Mouse (Mus musculus): Measurements from ENCODE around the gene Sap30bp. TPM values are rescaled to one million over a fixed set of nuclear protein-coding genes. Genes with fewer than 3 reads are reported as not detected.
A peak's percentile ranks its signal among the peaks of the same experiment; 100 is the strongest.

The Sap30bp gene
- polyA plus RNA-seq, 1 experiment from 2014 or later = 23.5 TPM

DNA sequence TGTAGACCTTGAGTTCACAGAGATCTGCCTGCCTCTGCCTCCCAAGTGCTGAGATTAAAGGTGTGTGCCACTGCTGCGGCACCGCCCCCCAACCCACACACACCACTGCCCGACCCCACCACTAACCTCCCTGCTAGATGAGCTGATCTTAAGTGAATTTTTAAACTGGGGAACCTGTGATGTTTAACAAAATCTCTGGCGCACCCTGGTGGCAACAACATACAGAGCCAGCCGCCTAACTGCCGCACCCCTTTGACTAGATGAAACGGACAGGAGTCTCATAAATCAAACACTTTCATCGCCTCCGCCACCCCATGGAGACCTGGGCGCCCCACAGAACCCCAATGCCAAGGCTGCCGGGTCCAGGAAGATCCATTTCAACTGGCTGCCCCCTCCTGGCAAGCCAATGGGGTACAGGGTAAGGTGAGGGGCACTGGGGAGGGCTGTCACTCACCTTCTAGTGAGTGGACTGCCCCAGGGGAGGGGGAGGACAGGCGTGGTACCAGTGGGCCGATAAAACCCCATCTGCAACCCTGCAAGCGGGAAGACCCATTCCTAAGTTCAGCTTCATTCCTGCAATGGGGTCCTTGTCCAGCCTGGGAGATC, 66.6 kb downstream of the Sap30bp start:
- Histone ChIP-seq H3K9me3 (replicated peaks; ENCODE audit: control insufficient read depth, low read length) (no peaks in the 10 kb centered on the region; the same call in 1 of the 2 replicates), H3K27ac (ENCODE audit: low read length) (no peak overlapping the region), H3K27me3 (ENCODE audit: control insufficient read depth, insufficient read depth, low read length) (no peaks in the 10 kb centered on the region), H3K9ac (ENCODE audit: low read length) (0 out of 2 replicates have a peak overlapping the region, but pooled peaks have one; percentile 44), H3K4me1 (ENCODE audit: control insufficient read depth, insufficient read depth, low read length) (peaks cover 8% of the 10 kb centered on the region; the same call in 1 of the 2 replicates), H3K4me3 (ENCODE audit: low read length) (no peak overlapping the region), H3K36me3 (ENCODE audit: control insufficient read depth, insufficient read depth) (no peaks in the 10 kb centered on the region), H3K4me2 (ENCODE audit: low read depth, low read length) (peak overlapping the region; percentile 40; the same call in 1 of the 2 replicates)
- 11% methylated on average over 14 of the region's 14 CpGs for WGBS
- ATAC-seq (replicated peaks; ENCODE audit: extremely low read depth, insufficient read depth, low FRiP score) = 0 out of 2 replicates have a peak, but pooled peaks have one; percentile 23

DNA sequence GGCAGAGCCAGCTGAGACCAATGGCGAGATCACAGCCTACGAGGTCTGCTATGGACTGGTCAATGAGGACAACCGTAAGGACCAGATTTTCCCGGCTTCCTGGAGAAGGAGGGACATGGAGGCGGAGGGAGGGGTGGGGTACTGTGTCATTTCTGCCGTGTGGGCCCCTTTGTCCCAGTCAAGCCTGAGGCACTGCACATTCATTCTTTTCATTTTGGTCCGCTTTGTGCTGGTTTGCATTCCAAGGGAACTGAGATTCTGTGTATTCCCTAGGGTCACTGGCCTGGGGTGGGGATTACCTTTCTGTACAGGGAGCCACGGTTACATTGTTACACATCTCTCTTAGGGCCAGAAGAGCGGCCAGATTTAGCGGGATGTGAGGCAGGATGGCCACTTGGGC, 67.5 kb downstream of the Sap30bp start:
- Histone ChIP-seq H3K9ac (ENCODE audit: low read length) (no peak overlapping the region), H3K27me3 (ENCODE audit: control insufficient read depth, insufficient read depth, low read length) (no peaks in the 10 kb centered on the region), H3K4me1 (ENCODE audit: control insufficient read depth, insufficient read depth, low read length) (peaks cover 14% of the 10 kb centered on the region), H3K4me2 (ENCODE audit: low read depth, low read length) (no peak overlapping the region), H3K4me3 (ENCODE audit: low read length) (no peak overlapping the region), H3K27ac (ENCODE audit: low read length) (no peak overlapping the region), H3K36me3 (ENCODE audit: control insufficient read depth, insufficient read depth) (no peaks in the 10 kb centered on the region), H3K9me3 (replicated peaks; ENCODE audit: control insufficient read depth, low read length) (no peaks in the 10 kb centered on the region; the same call in 1 of the 2 replicates)
- WGBS = 65% methylated on average over 10 of the region's 10 CpGs
- ATAC-seq (replicated peaks; ENCODE audit: extremely low read depth, insufficient read depth, low FRiP score) = no peak

DNA sequence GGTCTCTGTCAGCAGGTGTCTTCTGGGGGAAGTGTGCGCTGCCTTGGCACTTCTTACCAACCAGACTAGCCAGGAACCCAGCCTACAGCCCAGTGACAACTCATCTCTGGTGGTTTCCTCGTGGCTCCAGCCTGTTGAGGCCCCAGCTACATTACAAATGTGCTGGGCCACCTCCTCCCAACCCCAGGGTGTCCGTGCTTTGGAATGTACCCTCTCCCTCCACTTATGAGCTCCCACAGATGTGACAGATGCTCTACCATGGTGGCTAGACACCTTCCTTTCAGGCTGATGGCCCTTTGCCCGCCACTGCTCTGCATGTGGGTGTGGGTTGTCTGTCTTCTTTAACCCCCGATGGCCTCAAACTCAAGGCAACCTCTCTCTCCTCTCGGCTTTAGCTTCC, 68.6 kb downstream of the Sap30bp start:
- no peak overlapping the region for H3K27ac ChIP-seq (ENCODE audit: low read length)
- no peaks in the 10 kb centered on the region for H3K27me3 ChIP-seq (ENCODE audit: control insufficient read depth, insufficient read depth, low read length)
- no peak overlapping the region for H3K4me3 ChIP-seq (ENCODE audit: low read length)
- ATAC-seq (replicated peaks; ENCODE audit: extremely low read depth, insufficient read depth, low FRiP score) = no peak
- 62% methylated on average over 6 of the region's 6 CpGs for WGBS
- H3K4me2 ChIP-seq (ENCODE audit: low read depth, low read length) = no peak overlapping the region
- H3K9me3 ChIP-seq (replicated peaks; ENCODE audit: control insufficient read depth, low read length) = no peaks in the 10 kb centered on the region; the same call in 1 of the 2 replicates
- no peaks in the 10 kb centered on the region for H3K36me3 ChIP-seq (ENCODE audit: control insufficient read depth, insufficient read depth)
- no peak overlapping the region for H3K9ac ChIP-seq (ENCODE audit: low read length)
- peaks cover 17% of the 10 kb centered on the region for H3K4me1 ChIP-seq (ENCODE audit: control insufficient read depth, insufficient read depth, low read length)

DNA sequence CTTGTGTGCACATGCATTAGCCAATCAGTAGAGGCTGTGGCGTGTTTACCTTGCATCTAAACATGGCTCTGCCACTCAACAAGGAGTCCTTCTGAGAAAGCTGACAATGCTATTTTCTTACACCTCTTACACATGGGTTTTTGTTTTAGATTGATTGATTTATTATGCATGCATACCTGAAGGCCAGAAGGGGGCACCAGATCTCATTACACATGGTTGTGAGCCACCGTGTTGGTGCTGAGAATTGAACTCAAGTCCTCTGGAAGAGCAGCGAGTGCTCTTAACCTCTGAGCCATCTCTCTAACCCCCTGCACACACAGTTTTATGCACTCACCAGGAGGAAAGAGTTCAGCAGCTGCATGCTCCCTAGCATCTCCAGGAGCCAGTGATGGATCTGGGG, 69.8 kb downstream of the Sap30bp start:
- Histone ChIP-seq H3K4me2 (ENCODE audit: low read depth, low read length) (no peak overlapping the region), H3K9ac (ENCODE audit: low read length) (no peak overlapping the region), H3K27me3 (ENCODE audit: control insufficient read depth, insufficient read depth, low read length) (no peaks in the 10 kb centered on the region), H3K4me3 (ENCODE audit: low read length) (no peak overlapping the region), H3K9me3 (replicated peaks; ENCODE audit: control insufficient read depth, low read length) (no peaks in the 10 kb centered on the region; the same call in 1 of the 2 replicates), H3K27ac (ENCODE audit: low read length) (no peak overlapping the region), H3K4me1 (ENCODE audit: control insufficient read depth, insufficient read depth, low read length) (peaks cover 17% of the 10 kb centered on the region), H3K36me3 (ENCODE audit: control insufficient read depth, insufficient read depth) (peaks cover 2% of the 10 kb centered on the region; the same call in 1 of the 2 replicates)
- no peak for ATAC-seq (replicated peaks; ENCODE audit: extremely low read depth, insufficient read depth, low FRiP score)
- WGBS = 92% methylated on average over 3 of the region's 3 CpGs

DNA sequence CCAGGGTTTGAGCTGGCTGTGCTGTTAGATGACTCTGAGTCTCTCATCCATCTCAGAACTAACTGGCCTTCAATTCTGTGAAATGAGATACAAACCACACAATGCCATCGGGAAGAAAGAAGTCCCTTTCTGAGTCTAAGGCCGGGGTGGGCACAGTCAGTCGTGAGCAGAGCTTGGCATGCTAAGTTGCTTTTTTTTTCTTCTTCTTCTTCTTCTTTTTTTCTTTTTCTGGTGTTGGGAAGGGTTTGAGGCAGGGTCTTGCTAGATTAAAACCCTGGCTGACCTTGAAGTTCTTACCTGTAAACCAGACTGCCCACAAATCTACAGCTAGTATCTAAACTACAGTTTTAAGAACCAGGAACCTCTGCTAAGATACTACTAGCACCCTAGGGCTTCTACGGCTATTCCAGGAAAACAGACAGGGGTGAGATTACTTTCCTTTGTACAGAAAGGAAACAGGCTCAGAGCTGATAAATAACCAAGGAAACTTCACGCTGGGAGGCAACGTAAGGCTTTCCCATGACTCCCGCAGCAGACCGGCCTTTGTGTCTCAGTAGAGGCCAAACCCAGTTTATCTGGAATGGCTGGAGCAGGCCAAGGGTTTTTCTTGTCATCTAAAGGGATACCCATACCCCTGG, 71.2 kb downstream of the Sap30bp start:
- Histone ChIP-seq H3K27me3 (ENCODE audit: control insufficient read depth, insufficient read depth, low read length) (no peaks in the 10 kb centered on the region), H3K9ac (ENCODE audit: low read length) (peak overlapping the region; percentile 77), H3K4me1 (ENCODE audit: control insufficient read depth, insufficient read depth, low read length) (peaks cover 17% of the 10 kb centered on the region), H3K4me2 (ENCODE audit: low read depth, low read length) (peak overlapping the region; percentile 73), H3K9me3 (replicated peaks; ENCODE audit: control insufficient read depth, low read length) (no peaks in the 10 kb centered on the region; the same call in 1 of the 2 replicates), H3K27ac (ENCODE audit: low read length) (peak overlapping the region; percentile 84), H3K36me3 (ENCODE audit: control insufficient read depth, insufficient read depth) (peaks cover 11% of the 10 kb centered on the region), H3K4me3 (ENCODE audit: low read length) (peak overlapping the region; percentile 51)
- WGBS = 26% methylated on average over 8 of the region's 8 CpGs
- no peak for ATAC-seq (replicated peaks; ENCODE audit: extremely low read depth, insufficient read depth, low FRiP score)

DNA sequence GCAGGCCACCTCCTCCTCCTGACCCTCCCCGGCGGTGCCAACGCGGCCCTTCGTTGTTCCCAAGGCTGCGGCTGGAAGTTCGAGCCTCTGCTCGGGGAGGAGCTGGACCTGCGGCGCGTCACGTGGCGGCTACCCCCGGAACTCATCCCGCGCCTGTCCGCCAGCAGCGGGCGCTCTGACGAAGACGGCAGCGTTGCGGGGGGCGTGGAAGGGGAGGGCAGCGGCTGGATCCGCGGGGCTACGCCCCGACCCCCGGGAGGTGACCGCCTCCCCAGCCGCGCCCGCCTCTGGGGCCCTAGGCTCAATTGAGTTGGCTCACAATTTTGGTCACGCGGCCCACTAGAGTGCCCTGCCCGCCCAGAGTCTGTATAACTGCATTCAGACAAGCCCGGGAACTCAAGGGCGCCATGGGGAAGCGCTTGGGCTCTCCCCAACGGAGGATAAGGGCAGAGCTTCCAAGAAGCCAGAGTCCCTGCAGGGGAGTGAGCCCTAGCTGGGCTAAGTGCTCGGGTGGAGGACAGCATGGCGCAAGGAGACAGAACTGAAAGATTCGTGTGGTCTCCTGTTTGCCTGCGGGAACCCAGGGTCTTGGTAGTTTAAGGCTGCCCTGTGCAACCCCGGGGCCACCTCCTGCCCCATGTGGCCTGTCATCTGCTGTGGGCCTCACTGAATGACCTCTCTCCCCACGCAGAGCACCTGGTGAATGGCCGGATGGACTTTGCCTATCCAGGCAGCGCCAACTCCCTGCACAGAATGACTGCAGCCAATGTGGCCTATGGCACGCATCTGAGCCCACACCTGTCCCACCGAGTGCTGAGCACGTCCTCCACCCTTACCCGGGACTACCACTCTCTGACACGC, 72.0 kb downstream of the Sap30bp start:
- H3K9ac ChIP-seq (ENCODE audit: low read length) = peak overlapping the region; percentile 77
- peak overlapping the region; percentile 84 for H3K27ac ChIP-seq (ENCODE audit: low read length)
- 5% methylated on average over 54 of the region's 54 CpGs for WGBS
- H3K4me3 ChIP-seq (ENCODE audit: low read length) = peak overlapping the region; percentile 51
- no peaks in the 10 kb centered on the region for H3K27me3 ChIP-seq (ENCODE audit: control insufficient read depth, insufficient read depth, low read length)
- H3K9me3 ChIP-seq (replicated peaks; ENCODE audit: control insufficient read depth, low read length) = no peaks in the 10 kb centered on the region; the same call in 1 of the 2 replicates
- H3K4me2 ChIP-seq (ENCODE audit: low read depth, low read length) = peak overlapping the region; percentile 73
- peaks cover 15% of the 10 kb centered on the region for H3K4me1 ChIP-seq (ENCODE audit: control insufficient read depth, insufficient read depth, low read length)
- peaks cover 11% of the 10 kb centered on the region for H3K36me3 ChIP-seq (ENCODE audit: control insufficient read depth, insufficient read depth)
- ATAC-seq (replicated peaks; ENCODE audit: extremely low read depth, insufficient read depth, low FRiP score) = peak; percentile 81

DNA sequence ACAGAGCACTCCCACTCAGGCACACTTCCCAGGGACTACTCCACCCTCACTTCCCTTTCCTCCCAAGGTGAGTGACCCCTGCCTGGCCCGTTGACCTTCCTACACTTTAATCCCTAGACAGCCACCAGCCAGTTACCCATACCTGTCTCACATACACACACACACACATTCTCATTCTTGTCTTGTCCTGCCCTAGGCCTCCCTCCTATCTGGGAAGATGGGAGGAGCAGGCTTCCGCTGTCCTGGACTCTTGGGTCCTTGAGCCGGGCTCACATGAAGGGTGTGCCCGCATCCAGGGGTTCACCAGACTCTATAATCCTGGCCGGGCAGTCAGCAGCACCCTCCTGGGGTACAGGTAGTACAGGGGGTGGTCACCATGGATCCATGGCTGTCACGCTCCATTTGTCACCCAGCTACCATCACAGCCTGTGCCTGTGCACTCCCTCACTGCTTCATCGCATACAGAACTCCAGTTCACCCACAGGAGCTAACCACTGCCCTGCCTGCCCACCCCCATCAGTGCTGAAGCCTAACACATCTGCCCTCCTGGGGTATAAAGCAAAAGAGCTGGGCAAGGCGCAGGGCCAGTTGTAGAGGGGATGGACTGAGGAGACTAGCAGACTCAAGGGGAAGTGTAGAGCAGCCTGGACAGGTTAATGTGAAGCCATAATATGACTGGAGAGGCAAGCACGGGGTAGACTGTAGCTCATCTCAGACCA, 72.8 kb downstream of the Sap30bp start:
- H3K4me1 ChIP-seq (ENCODE audit: control insufficient read depth, insufficient read depth, low read length) = peaks cover 17% of the 10 kb centered on the region
- H3K4me2 ChIP-seq (ENCODE audit: low read depth, low read length) = peak overlapping the region; percentile 73
- 74% methylated on average over 9 of the region's 9 CpGs for WGBS
- H3K9me3 ChIP-seq (replicated peaks; ENCODE audit: control insufficient read depth, low read length) = no peaks in the 10 kb centered on the region; the same call in 1 of the 2 replicates
- H3K36me3 ChIP-seq (ENCODE audit: control insufficient read depth, insufficient read depth) = peaks cover 11% of the 10 kb centered on the region
- no peak overlapping the region; the same call in 1 of the 2 replicates for H3K4me3 ChIP-seq (ENCODE audit: low read length)
- ATAC-seq (replicated peaks; ENCODE audit: extremely low read depth, insufficient read depth, low FRiP score) = no peak
- peak overlapping the region; percentile 77 for H3K9ac ChIP-seq (ENCODE audit: low read length)
- no peak overlapping the region; the same call in 1 of the 2 replicates for H3K27ac ChIP-seq (ENCODE audit: low read length)
- H3K27me3 ChIP-seq (ENCODE audit: control insufficient read depth, insufficient read depth, low read length) = no peaks in the 10 kb centered on the region

DNA sequence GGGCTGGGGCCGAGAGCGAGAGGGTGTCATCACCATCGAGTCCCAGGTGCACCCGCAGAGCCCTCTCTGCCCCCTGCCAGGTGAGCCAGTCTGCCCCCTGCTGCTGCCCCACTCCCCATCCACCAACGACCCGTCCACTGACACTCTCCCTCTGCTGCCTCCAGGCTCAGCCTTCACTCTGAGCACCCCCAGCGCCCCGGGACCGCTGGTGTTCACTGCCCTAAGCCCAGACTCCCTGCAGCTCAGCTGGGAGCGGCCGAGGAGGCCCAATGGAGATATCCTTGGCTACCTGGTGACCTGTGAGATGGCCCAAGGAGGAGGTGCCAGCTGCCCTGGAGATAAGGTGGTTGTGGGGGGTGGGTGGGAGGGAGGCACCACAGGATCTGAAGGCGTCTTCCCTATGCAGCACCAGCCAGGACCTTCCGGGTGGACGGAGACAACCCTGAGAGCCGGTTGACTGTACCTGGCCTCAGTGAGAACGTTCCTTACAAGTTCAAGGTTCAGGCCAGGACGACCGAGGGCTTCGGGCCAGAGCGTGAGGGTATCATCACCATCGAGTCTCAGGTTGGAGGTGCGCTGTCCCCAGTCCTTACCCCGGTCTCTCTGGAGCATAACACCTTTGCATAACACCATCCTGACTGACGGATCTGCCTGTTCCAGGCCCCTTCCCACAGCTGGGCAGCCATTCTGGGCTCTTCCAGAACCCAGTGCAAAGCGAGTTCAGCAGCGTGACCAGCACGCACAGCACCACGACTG, 74.2 kb downstream of the Sap30bp start:
- no peak for ATAC-seq (replicated peaks; ENCODE audit: extremely low read depth, insufficient read depth, low FRiP score)
- no peaks in the 10 kb centered on the region; the same call in 1 of the 2 replicates for H3K9me3 ChIP-seq (replicated peaks; ENCODE audit: control insufficient read depth, low read length)

More for the DNA sequence above, 74.2 kb downstream of the Sap30bp start:
- Histone ChIP-seq H3K36me3 (ENCODE audit: control insufficient read depth, insufficient read depth) (peaks cover 11% of the 10 kb centered on the region), H3K4me3 (ENCODE audit: low read length) (no peak overlapping the region), H3K27me3 (ENCODE audit: control insufficient read depth, insufficient read depth, low read length) (no peaks in the 10 kb centered on the region), H3K27ac (ENCODE audit: low read length) (no peak overlapping the region), H3K4me2 (ENCODE audit: low read depth, low read length) (no peak overlapping the region), H3K9ac (ENCODE audit: low read length) (no peak overlapping the region), H3K4me1 (ENCODE audit: control insufficient read depth, insufficient read depth, low read length) (peaks cover 29% of the 10 kb centered on the region)
- WGBS = 86% methylated on average over 28 of the region's 28 CpGs
